Mouse (Mus musculus) neural tube, embryonic 12.5 days (tissue): ENCODE data around the gene Zfr. TPM values are rescaled to one million over a fixed set of nuclear protein-coding genes. Genes with fewer than 3 reads are reported as not detected.

Experiments
- ATAC-seq: fragments of 200-750 bp; cut with Nextera tagmentation; 2 replicates; pipeline ENCODE4 v1.8.0; 2017; ENCODE audit warnings: low read depth, mild to moderate bottlenecking, moderate TSS enrichment, moderate library complexity; ENCODE audit not compliant: low FRiP score
- H3K27ac ChIP-seq: fragments of 300-500 bp; sonication (generic); 2 replicates; pipeline ENCODE4 v1.5.1; 2016
- H3K27me3 ChIP-seq: fragments of 300-500 bp; sonication (generic); replicated peaks from 2 replicates; pipeline ENCODE4 v1.6.1; 2016; ENCODE audit warnings: mild to moderate bottlenecking
- H3K36me3 ChIP-seq: fragments of 300-500 bp; sonication (generic); 2 replicates; pipeline ENCODE4 v1.6.1; 2016; ENCODE audit warnings: mild to moderate bottlenecking
- H3K4me1 ChIP-seq: fragments of 300-500 bp; sonication (generic); 2 replicates; pipeline ENCODE4 v1.6.1; 2016
- H3K4me2 ChIP-seq: fragments of 300-500 bp; sonication (generic); replicated peaks from 2 replicates; pipeline ENCODE4 v1.6.1; 2016; ENCODE audit warnings: mild to moderate bottlenecking
- H3K4me3 ChIP-seq: fragments of 300-500 bp; sonication (generic); 2 replicates; pipeline ENCODE4 v1.5.1; 2016
- H3K9ac ChIP-seq: fragments of 300-500 bp; sonication (generic); 2 replicates; pipeline ENCODE4 v1.6.1; 2016; ENCODE audit warnings: mild to moderate bottlenecking
- H3K9me3 ChIP-seq: fragments of 300-500 bp; sonication (generic); 2 replicates; pipeline ENCODE4 v1.6.1; 2016; ENCODE audit warnings: mild to moderate bottlenecking
- WGBS: fragments of 180-500 bp; shearing (Covaris S2); methylation state at CpG from one replicate; pipeline ENCODE4 v1.1.7; 2016; 5-methylcytosine and 5-hydroxymethylcytosine counted together
- microRNA counts: library from miRNA; unstranded; fragments of <30 nt; microRNA quantifications from one replicate; lab custom pipeline; 2017
- microRNA-seq: library from miRNA; unstranded; fragments of <30 nt; microRNA quantifications from one replicate; pipeline ENCODE4, GENCODE M21; 2017
- polyA plus RNA-seq: library from polyadenylated mRNA; unstranded; fragments of >200 nt; fragmentation: Nextera tagmentation; extraction: Ambion mirVana; gene quantifications from 2 replicates; pipeline ENCODE4 v1.2.1, GENCODE M21; 2016

Gene Zfr
- polyA plus RNA-seq, 1 experiment from 2014 or later: 118 TPM

DNA sequence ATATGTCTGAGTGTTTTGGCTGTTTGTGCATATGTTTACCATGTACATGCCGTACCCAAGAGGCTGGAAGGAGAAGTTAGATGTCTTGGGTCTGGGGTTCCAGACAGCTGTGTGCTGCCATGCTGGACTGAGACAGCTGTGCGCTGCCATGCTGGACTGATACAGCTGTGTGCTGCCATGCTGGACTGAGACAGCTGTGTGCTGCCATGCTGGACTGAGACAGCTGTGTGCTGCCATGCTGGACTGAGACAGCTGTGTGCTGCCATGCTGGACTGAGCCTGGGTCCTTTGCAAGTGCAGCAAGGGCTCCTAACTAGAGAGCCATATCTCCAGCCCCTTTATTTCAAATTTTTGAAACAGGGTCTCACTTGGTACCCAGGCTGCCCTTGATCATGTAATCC is 106.6 kb downstream of the Zfr start:
- Histone ChIP-seq H3K4me2 (no peak overlapping the region), H3K9ac (no peak overlapping the region), H3K4me3 (no peak overlapping the region), H3K27ac (no peak overlapping the region), H3K4me1 (peaks cover 25% of the 10 kb centered on the region), H3K36me3 (no peaks in the 10 kb centered on the region), H3K9me3 (no peaks in the 10 kb centered on the region), H3K27me3 (no peaks in the 10 kb centered on the region)
- WGBS: 94% methylated on average over 2 of the region's 2 CpGs
- no peak for ATAC-seq

DNA sequence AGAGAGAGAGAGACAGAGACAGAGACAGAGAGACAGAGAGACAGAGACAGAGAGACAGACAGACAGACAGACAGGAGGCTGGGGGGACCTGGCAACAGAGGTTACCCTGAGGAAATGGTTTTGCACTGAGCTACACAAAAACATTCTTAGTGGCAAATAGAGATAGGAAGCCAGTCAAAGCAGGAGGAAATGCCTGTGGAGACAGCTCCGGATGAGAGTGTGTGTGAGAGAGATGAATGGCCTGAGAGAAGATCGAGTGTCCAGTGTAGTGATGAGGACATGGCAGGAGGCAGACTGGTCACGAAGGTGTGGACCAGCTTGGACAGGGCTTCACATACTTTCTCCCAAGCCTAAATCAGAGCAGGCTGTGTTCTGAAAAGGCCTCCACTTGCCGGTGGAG is 107.4 kb downstream of the Zfr start:
- H3K36me3 ChIP-seq: no peaks in the 10 kb centered on the region
- H3K4me2 ChIP-seq: no peak overlapping the region
- no peak overlapping the region for H3K9ac ChIP-seq
- WGBS: 69% methylated on average over 4 of the region's 4 CpGs
- H3K4me3 ChIP-seq: no peak overlapping the region
- ATAC-seq: no peak
- H3K4me1 ChIP-seq: peaks cover 25% of the 10 kb centered on the region
- H3K27ac ChIP-seq: no peak overlapping the region
- H3K27me3 ChIP-seq: no peaks in the 10 kb centered on the region
- H3K9me3 ChIP-seq: no peaks in the 10 kb centered on the region

DNA sequence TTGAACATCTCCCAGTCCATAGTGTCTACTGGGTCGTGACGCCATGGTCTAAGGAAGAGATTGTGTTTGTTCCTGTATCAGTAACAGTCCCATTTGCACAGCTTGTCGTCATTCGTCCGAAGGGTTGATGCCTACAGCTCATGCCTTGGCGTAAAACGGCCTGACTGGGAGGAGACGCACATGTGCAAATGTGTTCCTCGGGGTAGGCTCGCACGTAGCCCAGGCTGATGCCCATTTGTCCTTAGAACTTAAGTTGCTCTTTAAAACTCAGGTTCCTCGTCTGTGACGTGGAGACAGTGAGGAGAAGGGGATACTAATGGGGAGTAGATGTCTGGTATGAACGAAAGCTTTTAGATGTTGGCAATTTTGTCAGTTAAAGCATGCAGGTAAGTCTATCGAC is 109.3 kb downstream of the Zfr start:
- no peak overlapping the region for H3K4me3 ChIP-seq
- H3K4me2 ChIP-seq: no peak overlapping the region
- H3K9me3 ChIP-seq: no peaks in the 10 kb centered on the region
- H3K9ac ChIP-seq: no peak overlapping the region
- 93% methylated on average over 15 of the region's 15 CpGs for WGBS
- no peak overlapping the region for H3K27ac ChIP-seq
- H3K27me3 ChIP-seq: no peaks in the 10 kb centered on the region
- no peak for ATAC-seq
- H3K4me1 ChIP-seq: peaks cover 19% of the 10 kb centered on the region
- H3K36me3 ChIP-seq: no peaks in the 10 kb centered on the region

DNA sequence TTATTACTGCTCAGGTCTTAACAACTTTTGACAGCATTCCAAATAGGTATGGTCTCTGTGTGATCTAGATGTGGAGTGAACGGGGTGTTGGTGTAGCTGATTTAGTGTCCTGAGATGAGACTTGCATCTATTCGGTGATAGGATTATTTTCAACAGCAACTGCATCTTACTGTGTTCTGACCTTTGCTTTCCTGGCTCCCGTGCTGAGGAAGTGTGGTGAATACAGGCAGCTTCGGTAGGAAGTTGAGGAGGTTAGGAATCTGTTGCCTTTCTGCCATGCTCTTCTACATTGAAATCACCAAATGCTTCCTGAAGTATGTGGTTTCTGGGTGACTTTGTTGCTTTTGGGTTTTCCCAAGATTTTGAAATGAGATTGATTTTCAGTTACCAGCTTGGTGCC is 109.7 kb downstream of the Zfr start:
- H3K9me3 ChIP-seq: no peaks in the 10 kb centered on the region
- H3K9ac ChIP-seq: no peak overlapping the region
- no peak overlapping the region for H3K27ac ChIP-seq
- 86% methylated on average over 4 of the region's 4 CpGs for WGBS
- H3K4me1 ChIP-seq: peaks cover 15% of the 10 kb centered on the region
- ATAC-seq: no peak
- no peaks in the 10 kb centered on the region for H3K27me3 ChIP-seq
- no peak overlapping the region for H3K4me2 ChIP-seq
- H3K4me3 ChIP-seq: no peak overlapping the region
- no peaks in the 10 kb centered on the region for H3K36me3 ChIP-seq

DNA sequence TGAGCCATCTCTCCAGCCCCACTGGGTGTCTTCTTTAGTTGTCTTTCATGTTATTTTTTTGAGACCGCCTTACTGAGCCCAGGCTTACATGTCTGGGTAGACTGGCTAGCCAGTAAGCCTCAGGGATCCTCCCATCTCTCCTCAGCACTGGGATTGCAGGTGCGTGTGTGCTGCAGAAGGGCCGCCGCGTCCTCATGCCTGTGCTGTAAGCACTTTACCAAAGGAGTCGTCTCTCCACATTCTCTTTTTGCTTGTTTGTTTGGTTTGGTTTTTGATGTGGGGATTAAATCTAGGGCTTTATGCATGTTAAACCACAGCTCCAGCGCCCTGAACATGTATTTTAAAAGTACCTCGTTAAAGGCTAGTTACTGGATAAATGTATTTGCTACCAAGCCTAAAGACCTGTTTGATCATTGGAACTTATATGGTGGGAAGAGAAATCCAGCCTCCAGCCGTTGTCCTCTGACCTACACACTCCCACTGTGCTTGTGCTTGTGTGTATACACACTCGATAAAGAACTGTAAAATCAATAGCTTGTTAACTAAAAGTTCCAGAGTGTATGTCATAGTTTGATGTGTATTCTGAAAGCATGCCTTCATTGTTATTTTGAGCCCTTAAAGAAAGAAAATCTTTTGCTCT is 112.1 kb downstream of the Zfr start:
- Histone ChIP-seq H3K27ac (no peak overlapping the region), H3K36me3 (peaks cover 11% of the 10 kb centered on the region; the same call in 1 of the 2 replicates), H3K9me3 (no peaks in the 10 kb centered on the region), H3K9ac (no peak overlapping the region), H3K27me3 (no peaks in the 10 kb centered on the region), H3K4me1 (peaks cover 3% of the 10 kb centered on the region; the same call in 1 of the 2 replicates), H3K4me2 (no peak overlapping the region), H3K4me3 (no peak overlapping the region)
- WGBS: 87% methylated on average over 10 of the region's 10 CpGs
- no peak for ATAC-seq

DNA sequence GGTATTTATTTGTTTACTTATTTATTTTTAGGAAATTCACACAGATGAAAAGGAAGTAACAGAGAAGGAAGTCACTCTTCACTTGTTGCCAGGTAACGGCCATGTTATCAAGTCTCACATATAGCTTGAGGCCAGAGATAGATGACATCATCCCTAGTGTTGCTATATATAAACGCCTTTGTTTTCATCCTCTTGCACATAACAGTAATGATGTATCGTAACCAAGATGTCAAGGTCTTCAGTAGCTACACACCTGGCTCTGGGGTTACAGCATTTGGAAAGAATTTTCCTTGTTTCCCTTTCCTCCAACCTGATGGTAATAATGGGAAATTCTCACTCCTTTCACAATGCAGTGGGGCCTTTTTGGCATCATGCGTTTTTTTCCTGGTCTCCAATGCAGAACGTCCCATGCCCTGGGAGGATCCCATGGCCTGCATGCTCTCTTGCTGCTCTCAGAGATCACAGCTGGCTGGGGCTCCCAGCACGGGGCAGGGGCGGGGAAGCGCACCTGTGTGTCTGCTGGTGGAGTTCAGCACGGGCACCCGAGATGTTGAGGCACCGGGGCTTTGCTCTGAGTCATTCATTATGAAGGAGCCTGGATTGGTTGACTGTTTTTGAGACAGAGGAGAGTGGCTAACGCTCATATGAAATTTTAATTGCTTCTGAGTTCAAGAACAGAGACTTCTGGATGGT is 112.8 kb downstream of the Zfr start:
- Histone ChIP-seq H3K4me1 (peaks cover 3% of the 10 kb centered on the region; the same call in 1 of the 2 replicates), H3K4me3 (no peak overlapping the region), H3K9ac (no peak overlapping the region), H3K27ac (no peak overlapping the region), H3K27me3 (no peaks in the 10 kb centered on the region), H3K9me3 (no peaks in the 10 kb centered on the region), H3K4me2 (no peak overlapping the region), H3K36me3 (peaks cover 11% of the 10 kb centered on the region; the same call in 1 of the 2 replicates)
- ATAC-seq: no peak
- WGBS: 68% methylated on average over 12 of the region's 12 CpGs

DNA sequence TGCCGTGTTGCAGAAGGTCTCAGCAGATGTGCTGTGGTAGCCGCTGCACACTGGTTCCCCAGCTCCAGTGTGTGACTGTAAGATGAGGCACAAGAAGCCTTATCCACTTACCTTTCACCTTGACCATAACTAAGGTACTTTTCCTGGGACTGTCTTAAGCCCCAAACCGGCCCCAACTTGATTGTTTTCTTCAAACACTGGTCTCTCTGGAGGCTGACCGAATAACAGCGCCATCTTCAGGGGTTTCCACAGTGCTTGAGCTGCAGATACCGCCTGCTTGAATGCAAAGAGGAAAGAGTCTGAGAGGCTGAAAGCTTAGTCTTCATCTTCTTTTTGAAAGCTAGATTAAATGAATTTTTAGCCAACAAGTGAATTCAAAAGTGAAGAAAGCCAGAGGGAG is 113.8 kb downstream of the Zfr start:
- H3K27ac ChIP-seq: no peak overlapping the region
- H3K36me3 ChIP-seq: peaks cover 17% of the 10 kb centered on the region; the same call in 1 of the 2 replicates
- H3K9me3 ChIP-seq: no peaks in the 10 kb centered on the region
- 89% methylated on average over 6 of the region's 6 CpGs for WGBS
- H3K4me1 ChIP-seq: peaks cover 3% of the 10 kb centered on the region; the same call in 1 of the 2 replicates
- no peak for ATAC-seq
- no peak overlapping the region for H3K4me2 ChIP-seq
- H3K27me3 ChIP-seq: no peaks in the 10 kb centered on the region
- H3K9ac ChIP-seq: no peak overlapping the region
- H3K4me3 ChIP-seq: no peak overlapping the region

DNA sequence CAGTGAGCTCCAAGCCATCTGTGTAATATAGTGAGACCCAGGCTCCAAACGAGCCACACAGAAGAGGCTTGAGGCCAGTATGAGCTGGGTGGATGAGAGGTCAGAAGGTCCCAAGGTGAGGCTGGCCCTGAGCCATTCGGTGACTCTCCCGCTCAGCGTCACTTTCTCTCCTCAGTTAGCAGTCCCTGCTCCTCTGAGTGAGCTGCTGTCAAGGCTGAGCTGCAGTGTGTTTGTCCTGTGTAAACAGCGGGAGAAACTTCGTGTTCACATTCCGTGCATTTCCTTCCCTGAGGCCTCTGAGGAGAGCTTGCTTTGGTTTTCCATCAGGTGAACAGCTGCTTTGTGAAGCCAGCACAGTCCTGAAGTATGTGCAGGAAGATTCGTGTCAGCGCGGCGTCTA is 114.8 kb downstream of the Zfr start:
- H3K27ac ChIP-seq: no peak overlapping the region
- no peaks in the 10 kb centered on the region for H3K9me3 ChIP-seq
- no peak overlapping the region for H3K9ac ChIP-seq
- no peak overlapping the region for H3K4me2 ChIP-seq
- H3K27me3 ChIP-seq: no peaks in the 10 kb centered on the region
- H3K4me3 ChIP-seq: no peak overlapping the region
- H3K36me3 ChIP-seq: peaks cover 24% of the 10 kb centered on the region; the same call in 1 of the 2 replicates
- 84% methylated on average over 11 of the region's 11 CpGs for WGBS
- ATAC-seq: no peak
- peaks cover 3% of the 10 kb centered on the region; the same call in 1 of the 2 replicates for H3K4me1 ChIP-seq

DNA sequence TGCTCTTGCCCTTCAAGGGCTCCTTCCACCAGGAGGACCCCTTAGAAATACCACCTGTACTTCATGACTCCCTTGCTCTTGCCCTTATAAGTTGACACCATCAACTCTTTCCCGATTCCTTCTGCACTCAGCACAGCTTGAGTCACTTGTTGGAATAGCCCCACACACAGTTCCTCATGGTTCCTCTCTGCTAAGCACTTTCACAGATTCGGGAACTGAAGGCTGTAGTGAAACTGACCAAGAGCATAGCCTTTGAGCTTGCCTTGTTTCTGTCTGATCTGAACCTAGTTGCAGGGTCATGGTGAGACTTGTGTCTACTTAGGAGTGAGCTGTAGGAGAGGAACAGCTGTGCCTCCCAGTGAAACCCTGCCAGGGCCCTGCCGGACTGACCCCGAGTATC is 115.4 kb downstream of the Zfr start:
- H3K9ac ChIP-seq: no peak overlapping the region
- H3K4me2 ChIP-seq: no peak overlapping the region
- peaks cover 29% of the 10 kb centered on the region for H3K36me3 ChIP-seq
- ATAC-seq: no peak
- no peak overlapping the region for H3K4me3 ChIP-seq
- no peaks in the 10 kb centered on the region for H3K9me3 ChIP-seq
- H3K27ac ChIP-seq: no peak overlapping the region
- H3K27me3 ChIP-seq: no peaks in the 10 kb centered on the region
- 85% methylated on average over 4 of the region's 4 CpGs for WGBS
- peaks cover 3% of the 10 kb centered on the region; the same call in 1 of the 2 replicates for H3K4me1 ChIP-seq

MicroRNA genes within 50 kb of the gene (microRNA counts, 519-probe panel; counts per million panel counts)
- microRNA mmu-miR-1898 (lab: Ali Mortazavi, UCI): 342 counts per million, percentile 67 among the panel's probes with 10 or more counts

Small RNA genes within 50 kb of the gene (microRNA-seq; reads per million reads assigned to microRNA genes)
- not detected for gene Mir1898

Other genes with a start within 250 kb of the Zfr start
- 6.1 and 6.3 TPM in 2 replicates for gene Npr3, start 210.5 kb upstream of the Zfr start, polyA plus RNA-seq
- 680 and 689 TPM in 2 replicates for gene Sub1, start 120.8 kb upstream of the Zfr start, polyA plus RNA-seq
- gene Mtmr12, start 87.2 kb downstream of the Zfr start, polyA plus RNA-seq: 12.4 and 14.0 TPM in 2 replicates
- gene Golph3, start 203.6 kb downstream of the Zfr start, polyA plus RNA-seq: 96.7 and 98.4 TPM in 2 replicates
- gene 1810049J17Rik, start 204.1 kb downstream of the Zfr start, polyA plus RNA-seq: 1.5 and 1.6 TPM in 2 replicates